Mouse (Mus musculus): Measurements from ENCODE around the gene Bin2. TPM values are rescaled to one million over a fixed set of nuclear protein-coding genes. Genes with fewer than 3 reads are reported as not detected.

Gene Bin2
- polyA plus RNA-seq, 1 experiment from 2014 or later = 2.1 TPM

- H3K4me3 ChIP-seq (ENCODE audit: low read length) = no peak overlapping the region
- 0 out of 2 replicates have a peak overlapping the region, but pooled peaks have one; percentile 24 for H3K27ac ChIP-seq (ENCODE audit: low read length)
- H3K4me1 ChIP-seq (ENCODE audit: insufficient read depth, low read length) = peaks cover 34% of the 10 kb centered on the region
- H3K4me2 ChIP-seq (replicated peaks; ENCODE audit: low read depth, low read length) = no peak overlapping the region
- H3K36me3 ChIP-seq (ENCODE audit: insufficient read depth, low read length) = no peaks in the 10 kb centered on the region
- no peaks in the 10 kb centered on the region for H3K27me3 ChIP-seq (ENCODE audit: insufficient read depth, low read length)
- H3K9me3 ChIP-seq (ENCODE audit: low read length) = no peaks in the 10 kb centered on the region
- 0 out of 2 replicates have a peak overlapping the region, but pooled peaks have one; percentile 31 for H3K9ac ChIP-seq (replicated peaks; ENCODE audit: low read length)
- 34% methylated on average over 3 of the region's 3 CpGs for WGBS
- no peak for ATAC-seq (ENCODE audit: low FRiP score, low TSS enrichment)
Measured at GRCm38 (mm10) chr15:100675486-100675885, 6.1 kb upstream of the Bin2 start.

GRCm38 (mm10) chr15:100674566-100674965, 5.2 kb upstream of the Bin2 start:
- Histone ChIP-seq H3K27ac (ENCODE audit: low read length) (no peak overlapping the region), H3K9ac (replicated peaks; ENCODE audit: low read length) (no peak overlapping the region), H3K36me3 (ENCODE audit: insufficient read depth, low read length) (no peaks in the 10 kb centered on the region), H3K9me3 (ENCODE audit: low read length) (no peaks in the 10 kb centered on the region), H3K4me2 (replicated peaks; ENCODE audit: low read depth, low read length) (no peak overlapping the region), H3K4me1 (ENCODE audit: insufficient read depth, low read length) (peaks cover 25% of the 10 kb centered on the region), H3K27me3 (ENCODE audit: insufficient read depth, low read length) (no peaks in the 10 kb centered on the region), H3K4me3 (ENCODE audit: low read length) (no peak overlapping the region)
- 82% methylated on average over 10 of the region's 10 CpGs for WGBS
- no peak for ATAC-seq (ENCODE audit: low FRiP score, low TSS enrichment)

DNA sequence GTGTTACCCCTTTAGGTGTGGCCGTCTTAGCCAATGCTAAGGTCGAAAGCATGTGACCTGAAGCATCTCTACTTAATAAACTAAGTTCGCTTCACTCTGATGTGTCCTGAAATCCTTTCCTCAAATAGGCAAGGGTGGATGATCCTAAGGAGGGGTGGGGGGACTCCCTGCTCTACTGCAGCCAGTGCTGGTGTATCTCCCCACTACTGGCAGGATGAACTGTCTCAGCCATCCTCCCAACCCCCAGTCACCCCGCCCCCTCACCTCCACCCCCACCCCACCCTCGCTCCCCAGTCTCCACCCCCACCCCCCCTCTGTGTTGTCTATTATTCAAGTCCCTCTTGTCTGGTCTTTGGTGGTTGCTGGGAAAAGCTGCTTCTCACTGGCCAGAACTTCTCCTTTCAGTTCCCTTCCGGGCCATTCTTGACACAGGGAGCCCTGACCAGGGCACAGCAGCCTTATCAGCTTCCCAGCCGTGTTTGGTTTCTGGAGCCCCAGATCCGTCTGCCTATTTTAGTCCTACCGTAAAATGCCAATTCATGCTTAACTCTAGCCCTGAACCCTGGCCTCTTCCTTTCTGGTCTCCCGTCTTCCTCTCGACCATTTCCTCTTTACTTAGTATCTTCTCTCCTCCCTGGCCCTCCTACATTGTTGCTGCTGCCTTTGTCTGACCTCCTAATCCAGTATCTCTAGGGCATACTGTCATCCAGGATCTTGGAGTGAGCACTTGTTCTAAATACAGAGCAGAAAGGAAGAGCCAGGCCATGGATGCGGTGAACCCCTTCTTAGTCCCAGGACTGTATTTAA, 4.4 kb upstream of the Bin2 start:
- Histone ChIP-seq H3K4me2 (replicated peaks; ENCODE audit: low read depth, low read length) (no peak overlapping the region), H3K4me1 (ENCODE audit: insufficient read depth, low read length) (peaks cover 21% of the 10 kb centered on the region), H3K9me3 (ENCODE audit: low read length) (no peaks in the 10 kb centered on the region), H3K9ac (replicated peaks; ENCODE audit: low read length) (no peak overlapping the region), H3K36me3 (ENCODE audit: insufficient read depth, low read length) (no peaks in the 10 kb centered on the region), H3K27me3 (ENCODE audit: insufficient read depth, low read length) (no peaks in the 10 kb centered on the region), H3K4me3 (ENCODE audit: low read length) (no peak overlapping the region), H3K27ac (ENCODE audit: low read length) (0 out of 2 replicates have a peak overlapping the region, but pooled peaks have one; percentile 53)
- no peak for ATAC-seq (ENCODE audit: low FRiP score, low TSS enrichment)
- WGBS = 53% methylated on average over 12 of the region's 12 CpGs

DNA sequence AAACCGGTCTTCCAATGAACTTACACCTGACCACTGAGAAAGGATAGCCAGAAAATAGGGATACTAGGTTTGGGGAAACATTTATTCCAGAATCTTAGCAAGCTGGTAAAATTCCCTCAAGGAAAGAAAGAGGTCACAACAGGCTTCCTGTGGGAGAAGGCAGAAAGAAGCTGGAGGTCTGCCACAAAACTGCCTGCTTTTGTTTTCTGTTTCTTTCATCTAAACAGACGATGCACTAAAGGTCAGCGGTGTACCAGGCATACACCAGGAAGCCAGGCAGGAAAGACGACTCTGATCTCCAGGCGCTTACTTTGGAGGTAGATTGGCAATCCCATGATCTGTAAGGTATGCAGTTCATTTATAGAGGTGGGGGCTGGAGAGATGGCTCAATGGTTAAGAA, 1.5 kb upstream of the Bin2 start:
- no peak for ATAC-seq (ENCODE audit: low FRiP score, low TSS enrichment)
- no peak overlapping the region for H3K9ac ChIP-seq (replicated peaks; ENCODE audit: low read length)
- H3K4me1 ChIP-seq (ENCODE audit: insufficient read depth, low read length) = peaks cover 24% of the 10 kb centered on the region
- WGBS = 73% methylated on average over 5 of the region's 5 CpGs
- no peak overlapping the region for H3K4me2 ChIP-seq (replicated peaks; ENCODE audit: low read depth, low read length)
- H3K36me3 ChIP-seq (ENCODE audit: insufficient read depth, low read length) = no peaks in the 10 kb centered on the region
- no peak overlapping the region for H3K27ac ChIP-seq (ENCODE audit: low read length)
- H3K27me3 ChIP-seq (ENCODE audit: insufficient read depth, low read length) = no peaks in the 10 kb centered on the region
- H3K4me3 ChIP-seq (ENCODE audit: low read length) = no peak overlapping the region
- no peaks in the 10 kb centered on the region for H3K9me3 ChIP-seq (ENCODE audit: low read length)

DNA sequence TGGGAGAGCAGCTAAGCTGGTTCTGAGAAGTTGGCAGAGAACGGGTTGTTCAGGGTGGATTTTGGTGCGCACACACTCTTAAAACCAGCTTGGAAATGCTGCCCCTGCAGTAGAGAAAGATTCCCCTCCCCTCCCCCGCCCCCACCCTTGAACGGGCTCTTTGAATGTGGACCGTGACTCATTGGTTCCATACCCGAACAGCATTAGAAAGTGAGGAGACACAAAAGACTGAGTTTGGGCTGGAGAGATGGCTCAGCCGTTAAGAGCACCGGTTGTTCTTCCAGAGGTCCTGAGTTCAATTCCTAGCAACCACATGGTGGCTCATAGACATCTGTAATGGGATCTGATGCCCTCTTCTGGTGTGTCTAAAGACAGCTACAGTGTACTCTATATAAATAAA, 651 bp upstream of the Bin2 start:
- H3K36me3 ChIP-seq (ENCODE audit: insufficient read depth, low read length) = no peaks in the 10 kb centered on the region
- no peak for ATAC-seq (ENCODE audit: low FRiP score, low TSS enrichment)
- no peak overlapping the region for H3K4me2 ChIP-seq (replicated peaks; ENCODE audit: low read depth, low read length)
- no peak overlapping the region for H3K9ac ChIP-seq (replicated peaks; ENCODE audit: low read length)
- H3K27me3 ChIP-seq (ENCODE audit: insufficient read depth, low read length) = no peaks in the 10 kb centered on the region
- WGBS = 84% methylated on average over 8 of the region's 8 CpGs
- no peaks in the 10 kb centered on the region for H3K9me3 ChIP-seq (ENCODE audit: low read length)
- H3K4me1 ChIP-seq (ENCODE audit: insufficient read depth, low read length) = peaks cover 19% of the 10 kb centered on the region
- no peak overlapping the region for H3K4me3 ChIP-seq (ENCODE audit: low read length)
- H3K27ac ChIP-seq (ENCODE audit: low read length) = no peak overlapping the region

- Histone ChIP-seq H3K27ac (ENCODE audit: low read length) (no peak overlapping the region), H3K4me2 (replicated peaks; ENCODE audit: low read depth, low read length) (no peak overlapping the region), H3K9me3 (ENCODE audit: low read length) (no peaks in the 10 kb centered on the region), H3K4me1 (ENCODE audit: insufficient read depth, low read length) (peaks cover 15% of the 10 kb centered on the region), H3K27me3 (ENCODE audit: insufficient read depth, low read length) (no peaks in the 10 kb centered on the region), H3K4me3 (ENCODE audit: low read length) (no peak overlapping the region), H3K9ac (replicated peaks; ENCODE audit: low read length) (no peak overlapping the region), H3K36me3 (ENCODE audit: insufficient read depth, low read length) (no peaks in the 10 kb centered on the region)
- 71% methylated on average over 5 of the region's 5 CpGs for WGBS
- no peak for ATAC-seq (ENCODE audit: low FRiP score, low TSS enrichment)
Measured at GRCm38 (mm10) chr15:100667871-100668545, 1.3 kb downstream of the Bin2 start.

DNA sequence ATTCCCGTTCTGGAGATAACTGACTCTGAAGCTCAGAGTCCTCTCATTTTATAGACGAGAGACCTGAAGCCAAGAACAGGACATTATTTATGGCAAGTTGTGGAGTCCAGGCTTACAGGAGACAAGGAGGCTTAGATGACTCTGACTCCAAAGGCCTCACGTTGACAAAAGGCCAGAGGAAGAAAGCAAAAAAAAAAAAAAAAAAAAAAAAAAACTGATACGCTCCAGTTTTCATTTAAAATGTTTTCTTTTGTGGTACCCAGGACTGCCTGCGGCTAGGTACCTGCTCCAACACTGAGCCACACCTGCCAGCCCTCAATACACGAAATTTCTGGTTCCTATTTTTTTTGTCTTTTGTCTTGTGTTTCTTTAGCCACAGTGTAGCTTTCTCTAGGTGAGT, 1.9 kb downstream of the Bin2 start:
- no peaks in the 10 kb centered on the region for H3K27me3 ChIP-seq (ENCODE audit: insufficient read depth, low read length)
- no peaks in the 10 kb centered on the region for H3K36me3 ChIP-seq (ENCODE audit: insufficient read depth, low read length)
- H3K9me3 ChIP-seq (ENCODE audit: low read length) = no peaks in the 10 kb centered on the region
- H3K4me2 ChIP-seq (replicated peaks; ENCODE audit: low read depth, low read length) = no peak overlapping the region
- WGBS = 47% methylated on average over 6 of the region's 6 CpGs
- no peak overlapping the region for H3K4me3 ChIP-seq (ENCODE audit: low read length)
- ATAC-seq (ENCODE audit: low FRiP score, low TSS enrichment) = no peak
- H3K9ac ChIP-seq (replicated peaks; ENCODE audit: low read length) = no peak overlapping the region
- peaks cover 15% of the 10 kb centered on the region for H3K4me1 ChIP-seq (ENCODE audit: insufficient read depth, low read length)
- no peak overlapping the region for H3K27ac ChIP-seq (ENCODE audit: low read length)

DNA sequence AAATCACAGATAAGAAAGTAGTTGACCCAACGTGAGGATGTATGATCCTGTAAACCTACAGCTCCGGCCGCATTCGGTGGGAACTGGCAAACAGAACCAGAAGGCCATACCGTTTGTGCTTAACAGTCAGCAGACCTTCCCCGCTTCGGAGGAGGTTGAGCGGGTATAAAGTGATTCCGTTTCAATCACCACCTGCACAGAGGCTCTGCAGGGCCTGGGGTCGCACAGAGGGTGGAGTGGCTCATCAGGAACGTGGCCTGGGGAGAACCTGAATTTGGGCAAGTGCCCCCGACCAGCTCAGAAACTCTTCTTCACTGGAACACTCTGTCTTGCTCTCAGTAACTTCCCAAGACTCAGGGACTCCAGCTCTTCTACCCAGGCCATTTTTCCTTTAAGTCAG, 2.5 kb downstream of the Bin2 start:
- WGBS = 20% methylated on average over 12 of the region's 12 CpGs
- H3K4me1 ChIP-seq (ENCODE audit: insufficient read depth, low read length) = peaks cover 15% of the 10 kb centered on the region
- H3K27me3 ChIP-seq (ENCODE audit: insufficient read depth, low read length) = no peaks in the 10 kb centered on the region
- H3K4me2 ChIP-seq (replicated peaks; ENCODE audit: low read depth, low read length) = no peak overlapping the region
- H3K27ac ChIP-seq (ENCODE audit: low read length) = peak overlapping the region; percentile 21; the same call in 1 of the 2 replicates
- H3K4me3 ChIP-seq (ENCODE audit: low read length) = no peak overlapping the region
- no peaks in the 10 kb centered on the region for H3K9me3 ChIP-seq (ENCODE audit: low read length)
- ATAC-seq (ENCODE audit: low FRiP score, low TSS enrichment) = no peak
- H3K9ac ChIP-seq (replicated peaks; ENCODE audit: low read length) = no peak overlapping the region
- no peaks in the 10 kb centered on the region for H3K36me3 ChIP-seq (ENCODE audit: insufficient read depth, low read length)

DNA sequence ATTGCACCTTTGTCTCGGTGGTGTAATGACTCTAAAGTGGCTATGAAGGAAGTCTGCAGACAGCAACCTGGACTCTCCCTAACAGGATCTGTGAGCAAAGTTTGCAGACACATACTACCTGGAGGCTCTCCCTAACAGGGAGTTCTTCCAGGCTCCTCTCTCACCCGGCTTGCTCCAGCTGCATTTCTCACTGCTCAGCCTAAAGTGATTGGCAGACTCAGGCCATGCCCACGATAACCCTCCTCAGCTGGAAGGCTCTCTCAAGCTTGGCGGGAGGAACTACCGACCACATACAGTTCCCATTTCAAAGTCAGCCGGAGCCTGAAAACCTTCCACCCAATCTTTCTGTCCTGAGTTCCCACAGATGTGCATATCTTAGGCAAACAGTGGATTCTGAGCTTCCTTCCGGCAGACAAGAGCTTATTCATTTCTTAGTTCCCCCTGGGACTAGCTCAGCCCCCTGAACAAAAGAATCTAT, 3.1 kb downstream of the Bin2 start:
- Histone ChIP-seq H3K27me3 (ENCODE audit: insufficient read depth, low read length) (no peaks in the 10 kb centered on the region), H3K36me3 (ENCODE audit: insufficient read depth, low read length) (no peaks in the 10 kb centered on the region), H3K27ac (ENCODE audit: low read length) (no peak overlapping the region), H3K4me2 (replicated peaks; ENCODE audit: low read depth, low read length) (no peak overlapping the region), H3K9ac (replicated peaks; ENCODE audit: low read length) (no peak overlapping the region), H3K4me3 (ENCODE audit: low read length) (no peak overlapping the region), H3K4me1 (ENCODE audit: insufficient read depth, low read length) (peaks cover 15% of the 10 kb centered on the region), H3K9me3 (ENCODE audit: low read length) (no peaks in the 10 kb centered on the region)
- ATAC-seq (ENCODE audit: low FRiP score, low TSS enrichment) = no peak
- WGBS = 9% methylated on average over 7 of the region's 7 CpGs

Data from kidney, embryonic 16.5 days (tissue).